Mouse (Mus musculus): ENCODE measurements at regions not wholly inside any gene's neighbourhood (a gene's known extent, or its start where the extent isn't known, plus 50 kb on each side); places are given as distances from the start of the nearest gene placed in this dataset.
A peak's percentile ranks its signal among the peaks of the same experiment; 100 is the strongest.

DNA sequence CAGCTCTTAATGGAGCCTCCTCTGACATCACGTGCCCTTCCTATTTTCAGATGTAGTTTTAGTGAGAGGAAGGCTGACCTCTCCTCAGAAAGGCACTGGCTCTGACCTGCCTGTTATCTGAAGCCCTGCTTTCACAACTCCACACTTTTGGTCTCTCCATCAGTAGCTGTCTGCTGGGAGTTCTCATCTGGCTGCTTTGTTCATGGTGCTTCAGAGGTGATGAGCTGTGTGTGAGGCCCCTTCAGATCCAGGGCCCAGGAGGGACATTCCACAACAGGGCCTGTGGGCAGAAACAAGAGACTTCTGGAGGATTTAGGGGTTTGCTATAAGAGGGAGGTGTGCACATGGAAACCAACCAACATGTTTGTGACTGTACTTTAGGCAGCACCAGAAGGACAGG lies 50.8 kb upstream of the Fhl2 start:
- Histone ChIP-seq H3K36me3 (ENCODE audit: insufficient read depth) (no peaks in the 10 kb centered on the region), H3K27me3 (ENCODE audit: insufficient read depth, low read length) (no peaks in the 10 kb centered on the region), H3K4me1 (ENCODE audit: insufficient read depth) (no peaks in the 10 kb centered on the region), H3K27ac (ENCODE audit: low read depth, low read length) (no peak overlapping the region), H3K4me3 (ENCODE audit: low read depth, low read length) (no peak overlapping the region), H3K9ac (no peak overlapping the region), H3K4me2 (ENCODE audit: low read depth) (no peak overlapping the region), H3K9me3 (ENCODE audit: low read length) (no peaks in the 10 kb centered on the region)
- WGBS = 80% methylated on average over 1 of the region's 1 CpGs
- DNase-seq (no peak), ATAC-seq (no peak)
- no peak for TF ChIP-seq CTCF (IDR thresholded peaks at IDR 0.05; ENCODE audit: low read depth)

DNA sequence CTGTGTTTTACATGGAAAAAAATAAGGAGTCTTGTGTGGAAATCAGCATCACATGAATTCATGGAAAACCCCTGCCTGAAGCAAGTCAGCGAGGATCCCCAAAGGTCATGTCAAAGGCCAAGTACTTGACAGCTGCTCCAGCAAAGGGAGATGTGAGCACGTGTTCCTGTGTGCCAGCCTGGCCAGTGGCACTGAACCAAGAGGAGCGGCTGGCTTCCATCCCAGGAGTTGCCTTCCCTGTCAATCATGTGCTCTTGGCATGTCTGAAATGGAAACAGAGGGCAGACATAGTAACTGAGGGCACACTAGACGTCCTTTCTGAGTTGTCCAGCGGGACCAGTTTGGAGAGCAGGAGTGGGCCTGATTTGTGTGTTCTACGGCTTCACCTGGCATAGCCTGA lies 53.5 kb upstream of the Fhl2 start:
- no peaks in the 10 kb centered on the region for H3K4me1 ChIP-seq (ENCODE audit: insufficient read depth)
- DNase-seq (peak; percentile 25), ATAC-seq (no peak)
- no peak overlapping the region for H3K4me2 ChIP-seq (ENCODE audit: low read depth)
- H3K9ac ChIP-seq = no peak overlapping the region
- no peaks in the 10 kb centered on the region for H3K9me3 ChIP-seq (ENCODE audit: low read length)
- H3K4me3 ChIP-seq (ENCODE audit: low read depth, low read length) = no peak overlapping the region
- H3K27me3 ChIP-seq (ENCODE audit: insufficient read depth, low read length) = no peaks in the 10 kb centered on the region
- WGBS = 56% methylated on average over 6 of the region's 6 CpGs
- H3K27ac ChIP-seq (ENCODE audit: low read depth, low read length) = no peak overlapping the region
- no peaks in the 10 kb centered on the region for H3K36me3 ChIP-seq (ENCODE audit: insufficient read depth)
- TF ChIP-seq CTCF (IDR thresholded peaks at IDR 0.05; ENCODE audit: low read depth) = no peak

DNA sequence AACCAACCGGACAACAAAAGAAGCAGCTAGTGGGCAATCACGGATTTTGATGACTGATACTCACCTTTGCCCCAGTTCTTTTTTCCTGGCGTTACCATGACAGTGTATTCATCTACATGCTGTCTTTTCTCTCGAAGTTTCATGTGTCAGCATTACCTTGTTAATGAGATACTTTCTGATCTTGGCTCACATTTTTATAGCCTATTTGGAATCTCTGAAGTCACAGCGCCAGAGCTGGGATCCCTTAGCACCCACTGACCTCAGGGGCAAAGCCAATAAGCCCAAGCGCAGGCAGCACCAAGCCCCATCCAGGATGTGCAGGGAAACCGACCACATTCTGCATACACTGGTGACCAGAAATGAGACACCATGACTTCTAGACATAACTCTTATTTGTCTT lies 54.6 kb upstream of the Fhl2 start:
- 75% methylated on average over 7 of the region's 7 CpGs for WGBS
- Histone ChIP-seq H3K4me1 (ENCODE audit: insufficient read depth) (no peaks in the 10 kb centered on the region), H3K4me2 (ENCODE audit: low read depth) (no peak overlapping the region), H3K27ac (ENCODE audit: low read depth, low read length) (no peak overlapping the region), H3K9ac (no peak overlapping the region), H3K9me3 (ENCODE audit: low read length) (no peaks in the 10 kb centered on the region), H3K4me3 (ENCODE audit: low read depth, low read length) (no peak overlapping the region), H3K36me3 (ENCODE audit: insufficient read depth) (no peaks in the 10 kb centered on the region), H3K27me3 (ENCODE audit: insufficient read depth, low read length) (no peaks in the 10 kb centered on the region)
- no peak for TF ChIP-seq CTCF (IDR thresholded peaks at IDR 0.05; ENCODE audit: low read depth)
- DNase-seq (no peak), ATAC-seq (no peak)

DNA sequence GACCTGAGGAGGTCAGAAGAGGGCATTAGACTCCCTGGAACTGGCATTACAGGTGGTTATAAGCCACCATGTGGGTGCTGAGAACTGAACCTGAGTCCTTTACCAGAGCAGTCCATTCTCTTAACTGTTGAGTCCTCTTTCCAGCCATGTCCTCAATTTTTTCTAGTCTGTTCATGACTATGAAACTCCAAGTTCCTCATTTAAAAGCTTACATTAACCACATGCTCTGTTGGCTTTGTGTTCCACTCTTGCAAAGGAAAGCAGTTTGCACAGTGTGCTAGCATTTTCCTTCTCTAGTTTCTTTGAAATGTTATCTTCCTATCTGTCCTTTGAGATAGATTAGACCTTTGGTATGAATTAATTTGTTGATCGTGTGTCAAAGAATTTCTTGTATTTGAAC lies 57.3 kb upstream of the Fhl2 start:
- Histone ChIP-seq H3K4me2 (ENCODE audit: low read depth) (no peak overlapping the region), H3K9me3 (ENCODE audit: low read length) (no peaks in the 10 kb centered on the region), H3K4me1 (ENCODE audit: insufficient read depth) (no peaks in the 10 kb centered on the region), H3K27me3 (ENCODE audit: insufficient read depth, low read length) (no peaks in the 10 kb centered on the region), H3K9ac (no peak overlapping the region), H3K4me3 (ENCODE audit: low read depth, low read length) (no peak overlapping the region), H3K36me3 (ENCODE audit: insufficient read depth) (no peaks in the 10 kb centered on the region), H3K27ac (ENCODE audit: low read depth, low read length) (no peak overlapping the region)
- WGBS = 95% methylated on average over 1 of the region's 1 CpGs
- ATAC-seq (no peak), DNase-seq (no peak)
- TF ChIP-seq CTCF (IDR thresholded peaks at IDR 0.05; ENCODE audit: low read depth) = no peak

DNA sequence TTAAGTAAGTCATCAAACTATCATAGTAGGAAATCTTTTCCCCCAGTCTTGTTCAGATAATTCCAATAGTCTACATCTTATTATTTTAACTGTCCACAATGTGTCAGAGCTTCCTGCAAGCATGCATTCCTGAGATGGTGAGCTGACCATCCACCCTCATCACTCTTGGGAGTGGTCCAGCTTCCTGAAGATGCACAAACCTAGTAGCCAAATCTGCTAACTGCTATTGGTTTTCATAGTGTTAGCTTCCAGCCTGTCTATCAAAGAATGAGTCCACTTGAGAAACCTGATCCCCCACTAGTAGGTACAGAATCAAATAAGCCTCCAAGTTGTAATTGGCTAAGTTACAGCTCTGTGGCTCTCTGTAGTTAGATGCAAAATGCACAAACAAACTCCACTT lies 59.3 kb upstream of the Fhl2 start:
- H3K4me1 ChIP-seq (ENCODE audit: insufficient read depth) = no peaks in the 10 kb centered on the region
- no peak for DNase-seq
- no peak for TF ChIP-seq CTCF (IDR thresholded peaks at IDR 0.05; ENCODE audit: low read depth)
- no peaks in the 10 kb centered on the region for H3K9me3 ChIP-seq (ENCODE audit: low read length)
- H3K4me2 ChIP-seq (ENCODE audit: low read depth) = no peak overlapping the region
- no peak overlapping the region for H3K4me3 ChIP-seq (ENCODE audit: low read depth, low read length)
- no peak overlapping the region for H3K9ac ChIP-seq
- H3K27ac ChIP-seq (ENCODE audit: low read depth, low read length) = no peak overlapping the region
- no peaks in the 10 kb centered on the region for H3K27me3 ChIP-seq (ENCODE audit: insufficient read depth, low read length)
- H3K36me3 ChIP-seq (ENCODE audit: insufficient read depth) = no peaks in the 10 kb centered on the region
- no peak for ATAC-seq

DNA sequence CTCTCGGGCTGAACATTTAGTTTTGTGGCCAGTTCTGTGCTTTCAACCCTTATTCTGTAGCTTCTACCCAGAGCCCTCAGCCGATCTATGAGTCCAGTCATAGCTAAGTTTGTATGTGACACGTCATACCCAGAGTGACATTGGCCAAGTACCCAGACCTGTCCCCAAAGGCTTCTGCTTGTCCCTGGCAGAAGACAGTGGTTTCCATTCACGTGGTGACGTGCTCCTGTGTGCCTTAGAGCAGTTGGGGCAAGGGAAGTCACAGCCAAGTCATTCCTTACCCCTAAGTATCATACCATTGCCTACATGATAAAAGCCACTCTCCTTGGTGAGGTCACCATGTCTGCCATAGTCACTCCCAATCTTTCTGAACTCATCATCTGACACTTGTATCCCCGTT lies 61.1 kb upstream of the Fhl2 start:
- 83% methylated on average over 6 of the region's 6 CpGs for WGBS
- Histone ChIP-seq H3K4me2 (ENCODE audit: low read depth) (no peak overlapping the region), H3K9me3 (ENCODE audit: low read length) (no peaks in the 10 kb centered on the region), H3K36me3 (ENCODE audit: insufficient read depth) (no peaks in the 10 kb centered on the region), H3K27me3 (ENCODE audit: insufficient read depth, low read length) (no peaks in the 10 kb centered on the region), H3K9ac (no peak overlapping the region), H3K4me1 (ENCODE audit: insufficient read depth) (no peaks in the 10 kb centered on the region), H3K4me3 (ENCODE audit: low read depth, low read length) (no peak overlapping the region), H3K27ac (ENCODE audit: low read depth, low read length) (no peak overlapping the region)
- no peak for DNase-seq
- no peak for TF ChIP-seq CTCF (IDR thresholded peaks at IDR 0.05; ENCODE audit: low read depth)
- no peak for ATAC-seq

DNA sequence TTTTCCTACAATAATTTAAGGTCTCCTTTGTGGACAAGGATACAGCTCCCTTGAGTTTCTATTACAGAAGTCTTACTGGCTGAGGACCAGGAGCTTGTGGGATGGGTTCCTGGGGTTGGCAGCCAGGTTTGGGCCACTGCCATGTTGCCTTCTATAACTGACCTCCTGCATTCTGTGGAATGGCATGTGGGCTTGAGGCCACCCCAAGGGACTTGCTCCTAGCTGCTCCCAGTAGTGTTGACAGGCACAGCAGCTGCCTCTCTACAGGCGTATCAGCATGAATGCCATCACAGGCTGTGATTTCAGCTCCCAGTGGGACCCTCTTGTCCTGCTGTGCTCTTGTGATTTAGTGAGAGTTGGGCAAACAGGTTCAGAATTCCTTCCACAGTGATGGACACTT lies 63.1 kb upstream of the Fhl2 start:
- H3K4me1 ChIP-seq (ENCODE audit: insufficient read depth) = peaks cover 3% of the 10 kb centered on the region; the same call in 1 of the 2 replicates
- no peaks in the 10 kb centered on the region for H3K9me3 ChIP-seq (ENCODE audit: low read length)
- H3K36me3 ChIP-seq (ENCODE audit: insufficient read depth) = no peaks in the 10 kb centered on the region
- TF ChIP-seq CTCF (IDR thresholded peaks at IDR 0.05; ENCODE audit: low read depth) = no peak
- DNase-seq (no peak), ATAC-seq (no peak)
- no peaks in the 10 kb centered on the region for H3K27me3 ChIP-seq (ENCODE audit: insufficient read depth, low read length)
- no peak overlapping the region for H3K4me3 ChIP-seq (ENCODE audit: low read depth, low read length)
- no peak overlapping the region for H3K27ac ChIP-seq (ENCODE audit: low read depth, low read length)
- 65% methylated on average over 1 of the region's 1 CpGs for WGBS
- no peak overlapping the region for H3K4me2 ChIP-seq (ENCODE audit: low read depth)
- no peak overlapping the region for H3K9ac ChIP-seq

DNA sequence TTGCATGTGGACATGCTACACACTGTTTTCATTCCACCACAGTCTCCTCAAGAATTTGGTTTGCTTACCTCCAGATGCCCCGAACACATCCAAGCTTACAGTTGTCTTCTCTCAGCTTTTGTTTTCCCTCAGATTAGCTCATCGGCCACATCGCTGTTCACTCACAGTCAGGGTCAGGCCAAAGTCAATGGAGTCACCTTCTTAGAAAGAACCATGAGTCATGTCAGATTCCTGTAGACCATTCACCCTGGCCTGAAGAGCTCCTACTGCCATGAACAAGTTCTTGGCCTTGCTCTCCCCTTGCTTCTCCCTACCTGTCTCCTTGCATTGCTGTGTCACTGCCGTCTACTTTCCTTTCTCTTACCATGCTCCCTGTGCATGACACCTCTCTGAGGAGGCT lies 63.7 kb upstream of the Fhl2 start:
- ATAC-seq = no peak
- Histone ChIP-seq H3K4me2 (ENCODE audit: low read depth) (no peak overlapping the region), H3K36me3 (ENCODE audit: insufficient read depth) (no peaks in the 10 kb centered on the region), H3K9ac (no peak overlapping the region), H3K9me3 (ENCODE audit: low read length) (no peaks in the 10 kb centered on the region), H3K27ac (ENCODE audit: low read depth, low read length) (no peak overlapping the region), H3K4me3 (ENCODE audit: low read depth, low read length) (no peak overlapping the region), H3K27me3 (ENCODE audit: insufficient read depth, low read length) (no peaks in the 10 kb centered on the region), H3K4me1 (ENCODE audit: insufficient read depth) (peaks cover 3% of the 10 kb centered on the region; the same call in 1 of the 2 replicates)
- no peak for TF ChIP-seq CTCF (IDR thresholded peaks at IDR 0.05; ENCODE audit: low read depth)
- no peak for DNase-seq
- 95% methylated on average over 4 of the region's 4 CpGs for WGBS
